In the genomic region with DNA sequence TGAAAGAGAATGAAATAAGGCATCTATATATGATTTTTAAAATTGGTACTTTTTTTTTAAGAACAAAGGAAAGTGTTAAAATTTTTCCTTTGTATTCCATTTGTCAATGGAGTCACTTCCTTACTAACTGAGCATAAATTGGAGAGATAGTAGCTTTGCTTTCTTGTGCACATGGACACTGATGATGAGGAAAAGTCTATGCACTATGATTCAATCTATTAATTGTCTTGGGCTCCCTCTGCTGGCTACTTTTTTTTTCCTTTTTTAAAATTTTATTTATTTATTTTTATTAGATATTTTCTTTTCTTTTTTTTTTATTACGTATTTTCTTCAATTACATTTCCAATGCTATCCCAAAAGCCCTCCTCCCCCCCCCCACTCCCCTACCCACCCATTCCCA, we compare ENCODE assay signal across 14 mouse cellular contexts.
A peak's percentile ranks its signal among the peaks of the same experiment; 100 is the strongest.
DNase-seq lines count a peak whose midpoint lies in the region; ATAC-seq and TF ChIP-seq lines count a peak whose summit lies in the region.
"Had no signal": no experiment of that assay in that cellular context is flagged by ENCODE, and none has a peak within 500 bp of the region (broad histone marks: within the 10 kb centered on the region; RNA-seq: fewer than 3 reads in every experiment).

No protein-coding gene starts in this region.

- H3K9me3 ChIP-seq in heart, embryonic 11.5 days (replicated peaks; ENCODE audit: control insufficient read depth, low read length): no peaks in the 10 kb centered on the region
- no peaks in the 10 kb centered on the region for H3K9me3 ChIP-seq in lung, postnatal 0 days (ENCODE audit: low read length)
- H3K9me3 ChIP-seq: embryonic facial prominence, embryonic 15.5 days; heart, embryonic 12.5 days; neural tube, embryonic 13.5 days; stomach, embryonic 15.5 days had no signal

- H3K27me3 ChIP-seq in heart, adult 2 months (ENCODE audit: control insufficient read depth, insufficient read depth, low read length): no peaks in the 10 kb centered on the region
- no peaks in the 10 kb centered on the region for H3K27me3 ChIP-seq in heart, embryonic 11.5 days (ENCODE audit: control insufficient read depth, insufficient read depth, low read length)
- H3K27me3 ChIP-seq in lung, postnatal 0 days (replicated peaks; ENCODE audit: insufficient read depth, low read length): no peaks in the 10 kb centered on the region
- H3K27me3 ChIP-seq: embryonic facial prominence, embryonic 15.5 days; heart, embryonic 12.5 days; neural tube, embryonic 13.5 days; stomach, embryonic 15.5 days had no signal

- ATAC-seq in heart, embryonic 11.5 days (replicated peaks; ENCODE audit: insufficient number of reproducible peaks, low FRiP score, low TSS enrichment): no peak
- no peak for ATAC-seq in lung, postnatal 0 days
- ATAC-seq: activated CD4-positive, CD25-positive, alpha-beta regulatory T cell, adult 4 months had no signal

- no peaks in the 10 kb centered on the region for H3K79me2 ChIP-seq in heart, adult 2 months (replicated peaks; ENCODE audit: control insufficient read depth, insufficient read depth, low read length)

- no peaks in the 10 kb centered on the region for H3K4me1 ChIP-seq in heart, adult 2 months (ENCODE audit: control insufficient read depth, insufficient read depth, low read length)
- H3K4me1 ChIP-seq in heart, embryonic 11.5 days (ENCODE audit: control insufficient read depth, insufficient read depth, low read length): no peaks in the 10 kb centered on the region
- H3K4me1 ChIP-seq in lung, postnatal 0 days (ENCODE audit: insufficient read depth, low read depth, low read length): no peaks in the 10 kb centered on the region
- H3K4me1 ChIP-seq: embryonic facial prominence, embryonic 15.5 days; heart, embryonic 12.5 days; neural tube, embryonic 13.5 days; stomach, embryonic 15.5 days had no signal

- TF ChIP-seq EP300 in heart, adult 2 months (IDR thresholded peaks at IDR 0.05; ENCODE audit: insufficient read depth, low read depth, low read length): no peak
- no peak for TF ChIP-seq EP300 in lung, postnatal 0 days (IDR thresholded peaks at IDR 0.05)

- 13% methylated on average over 1 of the region's 1 CpGs for whole genome bisulfite sequencing in heart, adult 2 months
- WGBS in heart, embryonic 11.5 days (ENCODE audit: insufficient replicate concordance): 33% methylated on average over 1 of the region's 1 CpGs
- WGBS in lung, postnatal 0 days: 42% methylated on average over 1 of the region's 1 CpGs

- no peak for DNase-seq in heart, adult 2 months
- DNase-seq in lung, postnatal 0 days (ENCODE audit: low spot score): peak; percentile 8
- DNase-seq in lung, postnatal 25 days (ENCODE audit: low spot score): no peak
- peak; percentile 43 for DNase-seq in brain, adult 2 months (ENCODE audit: low read depth, low spot score)
- DNase-seq in induced T-regulatory cell, adult 2 months (ENCODE audit: low read depth): peak; percentile 10
- DNase-seq in adrenal gland, postnatal 14 days: no peak
- DNase-seq: left cerebral cortex, postnatal 4 days; right cerebral cortex, postnatal 14 days had no signal

- H3K4me3 ChIP-seq in heart, adult 2 months: no peak overlapping the region
- H3K4me3 ChIP-seq in heart, embryonic 11.5 days (ENCODE audit: low read depth, low read length): no peak overlapping the region
- H3K4me3 ChIP-seq in lung, postnatal 0 days (ENCODE audit: low read depth, low read length): no peak overlapping the region
- H3K4me3 ChIP-seq: embryonic facial prominence, embryonic 15.5 days; heart, embryonic 12.5 days; neural tube, embryonic 13.5 days; stomach, embryonic 15.5 days had no signal

- no peak overlapping the region for H3K9ac ChIP-seq in heart, adult 2 months (ENCODE audit: low read depth, low read length)
- H3K9ac ChIP-seq in heart, embryonic 11.5 days (ENCODE audit: low read depth, low read length): no peak overlapping the region
- H3K9ac ChIP-seq in lung, postnatal 0 days (replicated peaks; ENCODE audit: low read depth): no peak overlapping the region
- H3K9ac ChIP-seq: embryonic facial prominence, embryonic 15.5 days; heart, embryonic 12.5 days; neural tube, embryonic 13.5 days; stomach, embryonic 15.5 days had no signal

- no peak for TF ChIP-seq POLR2A in heart, adult 2 months (IDR thresholded peaks at IDR 0.05; ENCODE audit: insufficient read depth, low read depth, low read length)

- H3K36me3 ChIP-seq in heart, adult 2 months (ENCODE audit: control insufficient read depth, insufficient read depth, low read length): no peaks in the 10 kb centered on the region
- no peaks in the 10 kb centered on the region for H3K36me3 ChIP-seq in heart, embryonic 11.5 days (ENCODE audit: control insufficient read depth, insufficient read depth, low read length)
- H3K36me3 ChIP-seq in lung, postnatal 0 days (ENCODE audit: insufficient read depth, low read length): no peaks in the 10 kb centered on the region
- H3K36me3 ChIP-seq: embryonic facial prominence, embryonic 15.5 days; heart, embryonic 12.5 days; neural tube, embryonic 13.5 days; stomach, embryonic 15.5 days had no signal

- no peak overlapping the region for H3K4me2 ChIP-seq in heart, embryonic 11.5 days
- H3K4me2 ChIP-seq in lung, postnatal 0 days (replicated peaks; ENCODE audit: low read depth, low read length): no peak overlapping the region
- H3K4me2 ChIP-seq: embryonic facial prominence, embryonic 15.5 days; heart, embryonic 12.5 days; neural tube, embryonic 13.5 days; stomach, embryonic 15.5 days had no signal

- no peak overlapping the region for H3K27ac ChIP-seq in heart, adult 2 months
- H3K27ac ChIP-seq in heart, embryonic 11.5 days (ENCODE audit: low read depth, low read length): no peak overlapping the region
- no peak overlapping the region for H3K27ac ChIP-seq in lung, postnatal 0 days (ENCODE audit: low read length)
- H3K27ac ChIP-seq: embryonic facial prominence, embryonic 15.5 days; neural tube, embryonic 13.5 days; stomach, embryonic 15.5 days had no signal

- peak; percentile 63 for TF ChIP-seq CTCF in heart, adult 2 months (IDR thresholded peaks at IDR 0.05)
- TF ChIP-seq CTCF in lung, postnatal 0 days (IDR thresholded peaks at IDR 0.05): 0 out of 2 replicates have a peak, but pooled peaks have one; percentile 10

- intact Hi-C loops in heart, adult 2 months (cut with DNase I): loop anchor here (5.0 to 10.0 kb wide), 3 partner anchors 260 to 1092 kb away; no protein-coding TSS in a partner anchor

Comparison
In these comparisons a context has a peak if more than half of its experiments do, and no peak if none do; other contexts are left out.
1. DNase-seq: peak in lung, postnatal 0 days (single experiment), brain, adult 2 months (single experiment) and induced T-regulatory cell, adult 2 months (single experiment); none in heart, adult 2 months (0 of 2), lung, postnatal 25 days (single experiment) and adrenal gland, postnatal 14 days (single experiment).